Mouse (Mus musculus) erythroid progenitor cell, adult 5-6 weeks (primary cell): ENCODE results near the gene Foxk1. TPM values are rescaled to one million over a fixed set of nuclear protein-coding genes. Genes with fewer than 3 reads are reported as not detected.

Source experiments
- ATAC-seq: replicated peaks from 2 replicates; pipeline ENCODE4 v1.8.0; 2016; ENCODE audit warnings: moderate number of reproducible peaks, mild to moderate bottlenecking, moderate TSS enrichment, inconsistent platforms; ENCODE audit not compliant: poor library complexity, low FRiP score, severe bottlenecking
- total RNA-seq, 2 experiments: library from RNA; stranded (forward) in 1 of 2; stranded (reverse) in 1 of 2; fragments of 150-400 nt in 1 of 2; fragments of 186-747, 209-891 nt in 1 of 2; gene quantifications; 2 replicates each; pipeline versions ENCODE4 v1.2.3 to v1.2.4; 2015 to 2017; ENCODE audit warnings: low replicate concordance in 2 of 2

The Foxk1 gene
- total RNA-seq (2015; ENCODE audit: low replicate concordance) (3.8 and 6.1 TPM in 2 replicates), total RNA-seq (2017; ENCODE audit: low replicate concordance) (1.9 and 3.5 TPM in 2 replicates)

- peak; percentile 90 for ATAC-seq
Measured at GRCm38 (mm10) chr5:142400981-142401640, at the start of gene Foxk1. Foxk1 (plus strand) TSS chr5:142401497.

- ATAC-seq = no peak
Measured at GRCm38 (mm10) chr5:142352336-142352892, 48.9 kb upstream of the Foxk1 start.

GRCm38 (mm10) chr5:142355144-142355543 lies 46.2 kb upstream of the Foxk1 start:
- no peak for ATAC-seq

GRCm38 (mm10) chr5:142361166-142361565 lies 40.1 kb upstream of the Foxk1 start:
- ATAC-seq = no peak

- ATAC-seq = no peak
Measured at GRCm38 (mm10) chr5:142362894-142363293, 38.4 kb upstream of the Foxk1 start.

- no peak for ATAC-seq
Measured at GRCm38 (mm10) chr5:142364095-142364494, 37.2 kb upstream of the Foxk1 start.

GRCm38 (mm10) chr5:142367085-142368081 lies 33.9 kb upstream of the Foxk1 start:
- ATAC-seq = peak; percentile 96

- ATAC-seq = no peak
Measured at GRCm38 (mm10) chr5:142368122-142368521, 33.2 kb upstream of the Foxk1 start.

- no peak for ATAC-seq
Measured at GRCm38 (mm10) chr5:142370406-142371171, 30.7 kb upstream of the Foxk1 start.

- no peak for ATAC-seq
Measured at GRCm38 (mm10) chr5:142371172-142372155, 29.8 kb upstream of the Foxk1 start.

GRCm38 (mm10) chr5:142372207-142372606 lies 29.1 kb upstream of the Foxk1 start:
- ATAC-seq = no peak

GRCm38 (mm10) chr5:142374343-142374742 lies 27.0 kb upstream of the Foxk1 start:
- ATAC-seq = no peak

GRCm38 (mm10) chr5:142375641-142376040 lies 25.7 kb upstream of the Foxk1 start:
- ATAC-seq = no peak

GRCm38 (mm10) chr5:142376071-142376470 lies 25.2 kb upstream of the Foxk1 start:
- ATAC-seq = no peak

GRCm38 (mm10) chr5:142378068-142378467 lies 23.2 kb upstream of the Foxk1 start:
- no peak for ATAC-seq

GRCm38 (mm10) chr5:142380491-142380890 lies 20.8 kb upstream of the Foxk1 start:
- no peak for ATAC-seq

GRCm38 (mm10) chr5:142384911-142385660 lies 16.2 kb upstream of the Foxk1 start:
- ATAC-seq = no peak

- no peak for ATAC-seq
Measured at GRCm38 (mm10) chr5:142386329-142386728, 15.0 kb upstream of the Foxk1 start.
